Mouse (Mus musculus) ES-E14 (cell line): Measurements from ENCODE around the gene Dctn2. TPM values are rescaled to one million over a fixed set of nuclear protein-coding genes. Genes with fewer than 3 reads are reported as not detected.

Experiments used
- DNase-seq: peaks from one replicate; pipeline ENCODE4 v3.0.0-alpha.2; 2013; ENCODE audit warnings: low read depth, low spot score
- H3K27ac ChIP-seq: 2 replicates; pipeline ENCODE4 v1.5.1; 2012; ENCODE audit warnings: low read depth, mild to moderate bottlenecking, low read length, moderate library complexity, mixed read lengths; ENCODE audit not compliant: poor library complexity, insufficient read depth, severe bottlenecking
- H3K36me3 ChIP-seq: 2 replicates; pipeline ENCODE4 v1.6.1; 2012; ENCODE audit warnings: mild to moderate bottlenecking, low read length, moderate library complexity, mixed read lengths; ENCODE audit not compliant: control insufficient read depth, poor library complexity, insufficient read depth, severe bottlenecking
- H3K4me1 ChIP-seq, 2 experiments: fragments of 150-350 bp in 1 of 2; sonication (generic) in 1 of 2; 2 replicates each; pipeline ENCODE4 v1.6.1; 2012; ENCODE audit warnings: low read length in 2 of 2, mild to moderate bottlenecking in 1 of 2, mixed read lengths in 1 of 2; ENCODE audit not compliant: control insufficient read depth in 2 of 2, insufficient read depth in 2 of 2, poor library complexity in 1 of 2
- H3K4me3 ChIP-seq, 2 experiments: fragments of 150-350 bp in 1 of 2; sonication (generic) in 1 of 2; 2 replicates each; pipeline ENCODE4 v1.5.1; 2012; ENCODE audit warnings: low read length in 2 of 2, low read depth in 1 of 2, mild to moderate bottlenecking in 1 of 2, mixed read lengths in 1 of 2; ENCODE audit not compliant: insufficient read depth in 1 of 2, poor library complexity in 1 of 2, severe bottlenecking in 1 of 2
- H3K9ac ChIP-seq: 2 replicates; pipeline ENCODE4 v1.6.1; 2012; ENCODE audit warnings: low read depth, mild to moderate bottlenecking, low read length, mixed read lengths; ENCODE audit not compliant: poor library complexity, insufficient read depth, severe bottlenecking
- H3K9me3 ChIP-seq: fragments of 150-350 bp; sonication (generic); 2 replicates; pipeline ENCODE4 v1.6.1; 2012; ENCODE audit warnings: low read depth, mild to moderate bottlenecking, low read length; ENCODE audit not compliant: control insufficient read depth, insufficient read depth
- CHD2 ChIP-seq: IDR thresholded peaks from 2 replicates; pipeline ENCODE4 v1.6.1; 2014; ENCODE audit warnings: mild to moderate bottlenecking, low read depth, low read length, inconsistent platforms
- HCFC1 ChIP-seq: IDR thresholded peaks from 2 replicates; pipeline ENCODE4 v1.6.1; 2012; ENCODE audit warnings: low read length, inconsistent platforms, borderline replicate concordance; ENCODE audit not compliant: insufficient read depth
- MAFK ChIP-seq: IDR thresholded peaks from 2 replicates; pipeline ENCODE4 v1.6.1; 2014; ENCODE audit warnings: mild to moderate bottlenecking, low read depth, low read length, inconsistent platforms; ENCODE audit not compliant: insufficient read depth
- ZC3H11A ChIP-seq: IDR thresholded peaks from 2 replicates; pipeline ENCODE4 v1.6.1; 2012; ENCODE audit warnings: low read depth, mild to moderate bottlenecking, inconsistent platforms, low read length, borderline replicate concordance
- ZNF384 ChIP-seq: IDR thresholded peaks from 2 replicates; pipeline ENCODE4 v1.6.1; 2012; ENCODE audit warnings: low read depth, low read length, inconsistent platforms
- in situ Hi-C, 2 experiments: fragments of 600-800 bp; cut with MboI; formaldehyde crosslinking; loops; one replicate each; pipeline ENCODE4 v1.15.1; 2025; ENCODE audit warnings: low sequenced_read_pairs in 2 of 2, inconsistent platforms in 1 of 2; ENCODE audit not compliant: unreplicated experiment in 2 of 2
- total RNA-seq: library from RNA; depleted of rRNA; stranded (reverse); fragments of 300-350 nt; gene quantifications from 2 replicates; pipeline ENCODE4 v1.2.3, GENCODE M21; 2012

Dctn2 gene
- total RNA-seq, 1 experiment = 139 TPM

GRCm38 (mm10) chr10:127230693-127231092, 35.5 kb upstream of the Dctn2 start:
- Histone ChIP-seq H3K4me1 (peaks cover 2 to 15% of the 10 kb centered on the region in 2 experiments; a peak in 2 of 4 replicates), H3K27ac (no peak overlapping the region), H3K36me3 (peaks cover 3% of the 10 kb centered on the region; the same call in 1 of the 2 replicates), H3K4me3 (no peak overlapping the region), H3K9me3 (no peaks in the 10 kb centered on the region), H3K9ac (0 out of 2 replicates have a peak overlapping the region, but pooled peaks have one; percentile 8)
- no peak for DNase-seq
- TF ChIP-seq CHD2 (no peak), ZC3H11A (no peak), MAFK (no peak), ZNF384 (no peak), HCFC1 (no peak)
- in situ Hi-C loops = no loop called here

- TF ChIP-seq CHD2 = no peak
- no peak for TF ChIP-seq MAFK
- no peak for TF ChIP-seq HCFC1
- no peak for TF ChIP-seq ZNF384
- no peak for TF ChIP-seq ZC3H11A
- in situ Hi-C loops = no loop called here
- Histone ChIP-seq H3K9me3 (no peaks in the 10 kb centered on the region), H3K4me1 (peaks cover 2 to 12% of the 10 kb centered on the region in 2 experiments; a peak in 2 of 4 replicates), H3K27ac (no peak overlapping the region), H3K9ac (no peak overlapping the region), H3K4me3 (no peak overlapping the region), H3K36me3 (peaks cover 6% of the 10 kb centered on the region; the same call in 1 of the 2 replicates)
- DNase-seq = no peak
Measured at GRCm38 (mm10) chr10:127231741-127232140, 34.4 kb upstream of the Dctn2 start.

DNA sequence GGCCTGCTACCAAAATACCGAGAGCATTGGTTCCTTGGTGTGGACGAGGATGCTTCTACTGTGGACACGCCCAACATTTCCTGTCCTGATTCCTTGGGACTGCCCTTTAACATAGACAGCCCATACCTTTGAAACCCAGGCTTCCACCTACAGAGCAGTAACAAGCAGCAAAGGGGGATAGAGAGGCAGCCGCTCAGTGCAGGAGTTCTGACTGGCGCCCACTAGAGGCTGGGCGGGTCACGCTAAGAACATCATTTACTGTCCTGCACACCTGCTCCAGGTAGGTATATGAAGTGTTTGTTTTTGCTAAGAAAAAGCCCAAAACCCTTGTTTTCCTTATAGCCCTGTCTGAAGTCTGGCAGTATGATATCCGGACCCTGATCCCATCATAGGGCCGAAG, 33.0 kb upstream of the Dctn2 start:
- peak; percentile 59 for DNase-seq
- Histone ChIP-seq H3K4me1 (peaks cover 2 to 23% of the 10 kb centered on the region in 2 experiments; a peak in 2 of 4 replicates), H3K27ac (no peak overlapping the region), H3K9me3 (no peaks in the 10 kb centered on the region), H3K36me3 (peaks cover 16% of the 10 kb centered on the region; the same call in 1 of the 2 replicates), H3K9ac (no peak overlapping the region), H3K4me3 (no peak overlapping the region)
- in situ Hi-C loops = no loop called here
- TF ChIP-seq CHD2 = no peak
- TF ChIP-seq MAFK = no peak
- peak; percentile 49; the same call in 1 of the 2 replicates for TF ChIP-seq HCFC1
- TF ChIP-seq ZC3H11A = no peak
- TF ChIP-seq ZNF384 = no peak

DNA sequence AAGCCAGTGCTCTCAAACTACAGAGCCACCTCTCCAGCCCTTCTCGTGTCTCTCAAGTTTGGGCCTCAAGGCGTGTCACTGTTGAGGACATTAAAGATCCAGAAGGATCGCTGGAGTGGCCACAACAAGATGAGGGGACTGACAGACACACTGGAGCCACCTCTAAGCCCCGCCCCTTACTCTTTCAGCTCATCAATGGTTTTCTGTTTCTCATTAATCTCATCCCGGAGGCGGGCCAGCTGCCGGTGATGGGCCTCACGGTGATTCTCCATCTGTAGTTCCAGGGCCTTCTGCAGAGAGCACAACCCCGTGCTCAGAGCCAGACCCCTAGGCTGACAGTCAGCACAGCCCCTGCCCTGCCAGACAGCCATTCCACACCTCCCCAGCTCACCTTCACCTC, 29.6 kb upstream of the Dctn2 start:
- no peak overlapping the region for H3K27ac ChIP-seq
- H3K9ac ChIP-seq = no peak overlapping the region
- in situ Hi-C loops = no loop called here
- TF ChIP-seq MAFK = no peak
- H3K4me3 ChIP-seq = no peak overlapping the region
- DNase-seq = no peak
- H3K9me3 ChIP-seq = no peaks in the 10 kb centered on the region
- H3K36me3 ChIP-seq = peaks cover 13% of the 10 kb centered on the region; the same call in 1 of the 2 replicates
- H3K4me1 ChIP-seq = peaks cover 0 to 22% of the 10 kb centered on the region in 2 experiments; a peak in 2 of 4 replicates

GRCm38 (mm10) chr10:127238241-127238824, 27.8 kb upstream of the Dctn2 start:
- Histone ChIP-seq H3K9me3 (no peaks in the 10 kb centered on the region), H3K27ac (no peak overlapping the region), H3K4me3 (no peak overlapping the region; a peak in 1 of 4 replicates), H3K36me3 (peaks cover 23% of the 10 kb centered on the region; the same call in 1 of the 2 replicates), H3K9ac (no peak overlapping the region), H3K4me1 (peaks cover 0 to 20% of the 10 kb centered on the region in 2 experiments; a peak in 2 of 4 replicates)
- no peak for TF ChIP-seq ZC3H11A
- in situ Hi-C loops = no loop called here
- DNase-seq = no peak
